Mouse (Mus musculus) gastrocnemius, adult 2 months (tissue): ENCODE measurements around the gene Kdm2a. TPM values are rescaled to one million over a fixed set of nuclear protein-coding genes. Genes with fewer than 3 reads are reported as not detected.
"Not testable (repeated sequence)": the region's sequence is repeated elsewhere in the genome, so short reads cannot be mapped to it uniquely, and the experiment has no call there.

Source experiments
- DNase-seq: peaks from one replicate; pipeline ENCODE4 v3.0.0; 2022
- H3K27ac ChIP-seq: fragments of 200-600 bp; 2 replicates; pipeline ENCODE4 v1.8.1; 2022; ENCODE audit warnings: mild to moderate bottlenecking
- H3K4me3 ChIP-seq: fragments of 200-600 bp; 2 replicates; pipeline ENCODE4 v1.8.1; 2022; ENCODE audit warnings: mild to moderate bottlenecking, moderate library complexity
- CTCF ChIP-seq: fragments of 200-600 bp; IDR thresholded peaks from 2 replicates; pipeline ENCODE4 v1.8.1; 2022; ENCODE audit warnings: antibody characterized with exemption, mild to moderate bottlenecking, moderate library complexity
- intact Hi-C: fragments of 180-260 bp; cut with DNase I; formaldehyde crosslinking; loops from one replicate; pipeline ENCODE4 v1.15.1; 2025
- total RNA-seq, 2 experiments: library from RNA; stranded (reverse); gene quantifications; 2 replicates each; pipeline ENCODE4 v1.2.3; 2021

Kdm2a gene
- total RNA-seq, 2 experiments from 2014 or later = 39.1 to 39.7 TPM

- intact Hi-C loops = loop anchor here (5.0 kb wide), 1 partner anchor 67 kb away; no protein-coding TSS in a partner anchor
- TF ChIP-seq CTCF = no peak
- Histone ChIP-seq H3K4me3 (no peak overlapping the region), H3K27ac (peak overlapping the region; percentile 100)
- no peak for DNase-seq
Measured at GRCm38 (mm10) chr19:4398959-4399358, 874 bp upstream of the Kdm2a start.

- intact Hi-C loops = loop anchor here (5.0 kb wide), 1 partner anchor 66 kb away; no protein-coding TSS in a partner anchor
- Histone ChIP-seq H3K4me3 (peak overlapping the region; percentile 94), H3K27ac (peak overlapping the region; percentile 100)
- no peak for DNase-seq
- no peak for TF ChIP-seq CTCF
Measured at GRCm38 (mm10) chr19:4398630-4398948, 504 bp upstream of the Kdm2a start.

- DNase-seq = peak; percentile 98
- H3K4me3 ChIP-seq = peak overlapping the region; percentile 94
- H3K27ac ChIP-seq = peak overlapping the region; percentile 100
- no peak for TF ChIP-seq CTCF
- intact Hi-C loops = loop anchor here (5.0 kb wide), 1 partner anchor 65 kb away; no protein-coding TSS in a partner anchor
Measured at GRCm38 (mm10) chr19:4396998-4397797, 887 bp downstream of the Kdm2a start.

- peak; percentile 64 for DNase-seq
- Histone ChIP-seq H3K27ac (peak overlapping the region; percentile 100), H3K4me3 (peak overlapping the region; percentile 94)
- no peak for TF ChIP-seq CTCF
- intact Hi-C loops = loop anchor here (5.0 kb wide), 1 partner anchor 64 kb away; no protein-coding TSS in a partner anchor
Measured at GRCm38 (mm10) chr19:4396081-4396997, 1.7 kb downstream of the Kdm2a start.

- Histone ChIP-seq H3K4me3 (no peak overlapping the region), H3K27ac (no peak overlapping the region)
- no peak for DNase-seq
- TF ChIP-seq CTCF = no peak
- intact Hi-C loops = loop anchor here (5.0 kb wide), 1 partner anchor 35 kb away; no protein-coding TSS in a partner anchor
Measured at GRCm38 (mm10) chr19:4387276-4387675, 10.8 kb downstream of the Kdm2a start.

- no peak for TF ChIP-seq CTCF
- Histone ChIP-seq H3K4me3 (no peak overlapping the region), H3K27ac (no peak overlapping the region)
- intact Hi-C loops = loop anchor here (5.0 kb wide), 1 partner anchor 33 kb away; no protein-coding TSS in a partner anchor
- DNase-seq = no peak
Measured at GRCm38 (mm10) chr19:4385026-4385425, 13.1 kb downstream of the Kdm2a start.

- H3K4me3 ChIP-seq = no peak overlapping the region
- TF ChIP-seq CTCF = peak; percentile 25
- no peak overlapping the region for H3K27ac ChIP-seq
- DNase-seq = no peak
- intact Hi-C loops = loop anchor here (5.0 kb wide), 1 partner anchor 47 kb away; no protein-coding TSS in a partner anchor
Measured at GRCm38 (mm10) chr19:4384322-4384721, 13.8 kb downstream of the Kdm2a start.

GRCm38 (mm10) chr19:4383306-4383705, 14.8 kb downstream of the Kdm2a start:
- intact Hi-C loops = loop anchor here (5.0 kb wide), 1 partner anchor 46 kb away; no protein-coding TSS in a partner anchor
- TF ChIP-seq CTCF = no peak
- DNase-seq = no peak

GRCm38 (mm10) chr19:4382303-4382702, 15.8 kb downstream of the Kdm2a start:
- DNase-seq, H3K27ac ChIP-seq, H3K4me3 ChIP-seq: not testable (repeated sequence)
- peak; percentile 13; the same call in 1 of the 2 replicates for TF ChIP-seq CTCF
- intact Hi-C loops = loop anchor here (5.0 kb wide), 1 partner anchor 45 kb away; no protein-coding TSS in a partner anchor

More at GRCm38 (mm10) chr19:4383306-4383705, 14.8 kb downstream of the Kdm2a start:
- no peak overlapping the region for H3K27ac ChIP-seq
- no peak overlapping the region for H3K4me3 ChIP-seq

GRCm38 (mm10) chr19:4370656-4371055, 27.4 kb downstream of the Kdm2a start:
- H3K4me3 ChIP-seq = no peak overlapping the region
- no peak for TF ChIP-seq CTCF
- H3K27ac ChIP-seq = peak overlapping the region; percentile 61
- no peak for DNase-seq
- intact Hi-C loops = no loop called here

- intact Hi-C loops = no loop called here
- no peak overlapping the region for H3K4me3 ChIP-seq
- no peak for DNase-seq
- H3K27ac ChIP-seq = peak overlapping the region; percentile 61
- no peak for TF ChIP-seq CTCF
Measured at GRCm38 (mm10) chr19:4370254-4370653, 27.8 kb downstream of the Kdm2a start.

GRCm38 (mm10) chr19:4349455-4349854, 48.6 kb downstream of the Kdm2a start:
- TF ChIP-seq CTCF = no peak
- Histone ChIP-seq H3K27ac (no peak overlapping the region), H3K4me3 (no peak overlapping the region)
- DNase-seq = no peak
- intact Hi-C loops = no loop called here
